Mouse (Mus musculus) neutrophil, adult 65 days (primary cell): Measurements from ENCODE around the gene Kcnh8. TPM values are rescaled to one million over a fixed set of nuclear protein-coding genes. Genes with fewer than 3 reads are reported as not detected.

ENCODE experiments used
- total RNA-seq: library from RNA; stranded (reverse); gene quantifications from 2 replicates; pipeline ENCODE4 v1.2.4, GENCODE M21; 2023

The Kcnh8 gene
- total RNA-seq, result not detected in 2 replicates

DNA sequence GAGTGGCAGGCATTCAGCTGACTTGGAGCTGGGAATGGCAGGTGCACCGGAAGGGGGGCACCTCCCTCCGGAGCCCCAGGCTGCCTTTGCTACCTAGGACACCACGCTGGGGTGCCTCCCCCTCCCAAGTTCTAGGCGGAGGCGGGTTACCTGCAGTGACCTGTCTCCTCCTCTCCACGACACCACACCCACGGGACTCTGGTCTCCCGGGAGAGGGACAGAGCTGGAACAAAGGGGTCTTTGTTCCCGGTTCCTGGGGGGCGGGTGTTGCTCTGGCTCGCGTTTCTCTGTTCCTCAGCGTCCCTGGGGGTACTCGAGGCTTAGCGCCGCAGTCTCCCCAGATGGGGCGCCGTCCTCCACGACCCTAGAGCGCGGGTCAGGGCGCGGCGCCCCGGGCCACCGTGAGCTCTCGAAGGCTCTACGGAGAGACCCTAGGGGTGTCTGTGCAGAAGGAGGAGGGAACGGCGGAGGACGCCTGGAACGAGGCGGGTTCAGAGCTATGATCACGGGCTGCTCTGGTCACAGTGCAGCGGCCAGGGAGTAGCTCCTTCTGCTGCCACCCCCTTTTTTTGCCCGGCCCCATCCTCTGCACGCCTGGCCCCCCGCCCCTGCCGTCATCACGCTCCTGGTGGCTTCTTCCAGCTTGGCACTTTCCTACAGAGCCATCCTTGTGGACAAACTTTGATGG lies at the start of gene Kcnh8:
Gene Kcnh8 (plus strand): TSS at position 617 of the 688 bp plus-strand sequence.

